Mouse (Mus musculus) T-helper 1 cell (primary cell): ENCODE measurements around the gene Lhx3.

Source experiments
- in situ Hi-C: fragments of 300-600 bp; cut with MboI, MseI; formaldehyde crosslinking; loops from one replicate; pipeline ENCODE4 v1.15.1; 2025; ENCODE audit warnings: high pct_unique_total_duplicates

Gene Lhx3

GRCm38 (mm10) chr2:26202849-26203475 is 5.1 kb downstream of the Lhx3 start:
- in situ Hi-C loops, result no loop called here

- in situ Hi-C loops, result no loop called here
Observed at GRCm38 (mm10) chr2:26201926-26202848, 5.9 kb downstream of the Lhx3 start.

- in situ Hi-C loops, result no loop called here
Observed at GRCm38 (mm10) chr2:26198488-26198887, 9.6 kb downstream of the Lhx3 start.

DNA sequence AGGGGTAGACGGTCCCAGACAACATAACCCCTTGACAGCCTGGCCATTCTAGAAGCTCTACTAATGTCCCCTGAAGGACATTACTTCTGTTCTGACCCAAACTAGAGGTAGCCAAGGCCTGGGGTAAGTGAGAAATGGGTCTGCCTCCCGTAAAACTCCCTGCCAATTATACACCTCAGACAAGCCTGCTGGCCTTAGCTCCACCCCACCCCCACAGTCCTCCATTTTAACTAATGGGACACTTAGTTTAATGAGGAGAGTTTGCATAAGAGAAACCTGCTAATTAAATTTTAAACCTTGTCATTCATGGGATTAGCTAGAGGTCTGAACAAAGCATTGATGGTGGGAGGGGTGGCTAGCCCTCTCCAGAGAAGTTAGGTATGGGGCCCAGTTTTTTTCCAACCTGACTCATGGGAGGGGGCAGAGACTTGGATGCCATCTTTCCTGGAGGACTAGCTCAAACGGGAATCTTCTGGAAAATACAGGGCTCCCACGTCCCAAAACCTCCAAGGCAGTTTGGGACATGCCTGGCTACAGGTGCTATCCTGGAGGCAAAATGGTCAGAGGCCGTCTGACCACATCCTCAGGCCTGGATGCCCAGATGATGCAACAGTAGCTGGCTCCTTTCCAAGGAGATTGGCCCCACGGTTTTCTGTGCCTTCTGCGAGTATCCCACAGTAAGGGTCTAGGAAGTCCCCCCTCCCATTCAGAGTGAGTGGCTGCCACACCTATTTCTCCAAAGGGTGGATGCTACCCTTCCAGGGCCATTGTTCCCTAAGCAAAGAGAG is 13.3 kb downstream of the Lhx3 start:
- in situ Hi-C loops, result no loop called here

- in situ Hi-C loops, result no loop called here
Observed at GRCm38 (mm10) chr2:26188517-26188916, 19.6 kb downstream of the Lhx3 start.

- in situ Hi-C loops, result no loop called here
Observed at GRCm38 (mm10) chr2:26184352-26184751, 23.7 kb downstream of the Lhx3 start.

- in situ Hi-C loops, result no loop called here
Observed at GRCm38 (mm10) chr2:26182646-26183045, 25.4 kb downstream of the Lhx3 start.

- in situ Hi-C loops, result loop anchor here (5.0 to 10.0 kb wide), 2 partner anchors 95 to 628 kb away; no protein-coding TSS in a partner anchor
Observed at GRCm38 (mm10) chr2:26177189-26177588, 30.9 kb downstream of the Lhx3 start.

DNA sequence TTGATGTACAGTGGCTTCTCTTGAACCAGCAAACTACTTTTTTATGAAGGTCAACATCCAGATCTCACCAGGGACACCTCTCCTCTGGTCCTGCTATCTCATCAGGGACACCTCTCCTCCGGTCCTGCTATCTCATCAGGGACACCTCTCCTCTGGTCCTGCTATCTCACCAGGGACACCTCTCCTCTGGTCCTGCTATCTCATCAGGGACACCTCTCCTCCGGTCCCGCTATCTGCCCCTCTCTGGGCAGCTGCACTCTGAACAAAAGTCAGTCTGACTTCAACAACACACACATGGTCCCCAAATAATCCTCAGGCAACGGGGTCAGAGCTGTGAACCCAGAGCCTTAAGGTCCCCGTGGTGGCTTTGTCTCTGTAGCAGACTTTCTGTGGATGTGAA is 31.4 kb downstream of the Lhx3 start:
- in situ Hi-C loops, result loop anchor here (5.0 to 10.0 kb wide), 2 partner anchors 96 to 628 kb away; no protein-coding TSS in a partner anchor

- in situ Hi-C loops, result loop anchor here (5.0 to 10.0 kb wide), 2 partner anchors 97 to 630 kb away; no protein-coding TSS in a partner anchor
Observed at GRCm38 (mm10) chr2:26175191-26175590, 32.9 kb downstream of the Lhx3 start.

DNA sequence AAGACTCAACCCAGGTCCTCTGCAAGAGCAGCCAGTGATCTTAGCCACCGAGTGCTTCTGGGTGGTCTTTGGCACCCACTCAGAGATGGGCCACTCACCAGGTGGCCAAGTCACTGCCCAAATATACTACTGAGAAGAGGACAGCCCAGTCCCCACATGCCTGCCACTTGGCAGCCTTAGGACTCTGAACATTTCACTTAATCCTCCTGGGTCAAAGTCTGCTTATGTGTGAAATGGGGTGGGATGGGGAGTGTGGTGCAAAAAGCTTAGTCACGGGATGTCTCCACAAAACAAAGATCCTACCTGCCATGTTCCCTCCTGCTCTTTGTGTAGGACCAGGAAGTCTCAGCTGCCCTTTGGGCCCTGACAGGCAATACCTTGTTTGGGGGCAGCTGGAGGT is 35.9 kb downstream of the Lhx3 start:
- in situ Hi-C loops, result loop anchor here (10.0 kb wide), 1 partner anchor 633 kb away; no protein-coding TSS in a partner anchor

DNA sequence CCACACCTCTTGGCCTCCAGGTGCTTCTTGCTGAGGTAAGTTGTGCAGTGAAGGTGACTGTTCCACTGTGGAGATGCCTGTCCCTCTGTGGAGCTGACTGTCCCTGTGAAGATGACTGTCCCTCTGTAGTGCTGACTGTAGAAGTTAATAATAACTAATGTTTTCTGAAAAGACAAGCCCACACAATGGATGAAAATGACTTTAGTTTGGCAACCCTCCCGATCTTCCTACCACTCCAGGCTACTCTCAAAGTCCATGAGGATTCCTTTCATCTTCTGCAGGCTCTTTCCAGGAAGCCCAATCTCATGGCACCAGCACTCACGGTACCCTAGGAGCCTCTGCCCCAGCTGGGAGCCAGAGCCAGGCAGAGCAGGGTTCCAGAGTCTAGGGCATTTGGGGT is 37.7 kb downstream of the Lhx3 start:
- in situ Hi-C loops, result loop anchor here (10.0 kb wide), 1 partner anchor 634 kb away; no protein-coding TSS in a partner anchor

- in situ Hi-C loops, result no loop called here
Observed at GRCm38 (mm10) chr2:26168843-26169579, 39.1 kb downstream of the Lhx3 start.

- in situ Hi-C loops, result no loop called here
Observed at GRCm38 (mm10) chr2:26166890-26167289, 41.2 kb downstream of the Lhx3 start.

DNA sequence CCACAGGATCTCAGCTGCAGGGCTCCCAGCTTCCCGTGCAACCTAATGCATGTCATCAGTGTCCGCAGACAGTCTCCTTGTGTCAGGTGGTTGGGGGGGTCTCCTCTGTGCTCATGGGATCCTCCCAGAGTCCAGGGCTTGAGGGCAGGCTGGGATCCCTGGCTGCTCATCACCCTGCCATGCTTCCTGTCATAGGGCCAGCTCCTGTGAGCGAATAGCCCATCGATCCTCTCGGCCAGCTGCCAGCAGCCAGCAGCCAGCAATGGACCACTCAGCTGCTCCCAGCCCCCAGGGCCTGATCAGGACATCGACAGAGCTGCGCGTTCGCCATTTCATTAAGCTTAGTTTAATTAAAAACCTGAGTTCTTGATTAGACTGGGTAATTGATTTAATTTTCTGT is 50.0 kb downstream of the Lhx3 start:
- in situ Hi-C loops, result loop anchor here (5.0 kb wide), 1 partner anchor 119 kb away; no protein-coding TSS in a partner anchor

GRCm38 (mm10) chr2:26156191-26156977 is 51.7 kb downstream of the Lhx3 start:
- in situ Hi-C loops, result loop anchor here (5.0 kb wide), 1 partner anchor 121 kb away; no protein-coding TSS in a partner anchor

GRCm38 (mm10) chr2:26155737-26156136 is 52.4 kb downstream of the Lhx3 start:
- in situ Hi-C loops, result loop anchor here (5.0 kb wide), 1 partner anchor 122 kb away; no protein-coding TSS in a partner anchor

- in situ Hi-C loops, result no loop called here
Observed at GRCm38 (mm10) chr2:26154586-26154985, 53.5 kb downstream of the Lhx3 start.

DNA sequence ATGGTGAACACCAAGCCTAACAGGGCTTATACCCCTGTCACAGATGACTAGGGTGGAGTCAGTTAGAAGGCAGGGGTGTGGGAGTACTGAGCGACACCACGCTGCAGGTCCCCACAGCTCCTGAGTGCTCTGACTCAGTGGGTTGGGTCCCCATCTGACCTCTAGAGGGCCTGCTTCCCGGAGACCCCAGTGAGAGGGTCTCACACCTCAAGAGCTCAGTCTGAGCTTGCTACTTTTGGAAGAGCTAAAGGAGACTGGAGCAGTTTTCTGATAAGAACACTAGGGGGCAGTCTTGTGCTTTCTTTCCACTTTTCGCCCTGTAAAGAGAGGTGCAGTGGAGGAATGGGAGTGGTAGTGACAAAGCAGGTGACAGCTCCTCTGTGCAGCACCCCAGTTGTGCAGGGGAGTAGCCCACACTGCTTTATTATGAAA is 54.2 kb downstream of the Lhx3 start:
- in situ Hi-C loops, result no loop called here

GRCm38 (mm10) chr2:26153295-26153694 is 54.8 kb downstream of the Lhx3 start:
- in situ Hi-C loops, result no loop called here
